Mouse (Mus musculus): ENCODE data around the gene Jph3. TPM values are rescaled to one million over a fixed set of nuclear protein-coding genes. Genes with fewer than 3 reads are reported as not detected.

Jph3 gene
- polyA plus RNA-seq, 1 experiment from 2014 or later, result 84.2 TPM

DNA sequence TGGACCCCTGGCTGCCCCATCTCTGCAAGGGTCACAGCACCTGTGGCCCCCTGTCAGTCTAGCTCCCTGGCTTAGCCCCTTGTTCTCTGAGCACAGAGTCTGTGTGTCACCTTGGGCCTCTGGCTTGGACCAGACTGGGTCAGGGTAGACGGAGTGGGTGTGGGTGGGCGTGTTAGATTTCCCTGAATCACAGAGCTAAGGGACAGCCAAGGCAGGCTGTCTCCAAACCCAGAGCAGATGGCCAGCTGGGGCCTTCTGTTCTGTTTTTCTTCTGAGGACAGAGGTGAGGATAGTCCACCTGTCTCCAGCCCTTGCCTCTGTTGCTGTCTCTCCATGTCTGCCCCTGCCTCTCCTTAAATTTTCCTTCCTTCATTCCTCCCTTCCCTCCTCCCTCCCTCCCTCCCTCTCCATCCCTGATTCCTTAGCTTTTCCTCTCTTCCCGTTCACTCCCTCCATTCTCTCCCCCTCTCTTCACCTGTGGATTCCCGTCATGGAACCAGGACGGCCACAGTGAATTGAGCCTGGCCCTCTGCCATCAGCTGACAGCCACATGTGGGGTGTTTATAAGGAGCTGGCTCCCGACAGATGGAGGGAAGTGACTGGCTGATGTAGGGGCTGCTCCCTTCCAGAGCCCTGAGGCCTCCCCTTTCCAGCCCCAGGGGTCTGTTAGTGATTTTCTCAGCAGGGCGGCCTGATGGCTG is 33.7 kb downstream of the Jph3 start:
- no peaks in the 10 kb centered on the region for H3K9me3 ChIP-seq (ENCODE audit: control insufficient read depth, low read length)
- H3K4me1 ChIP-seq (ENCODE audit: control insufficient read depth, insufficient read depth, low read length), result no peaks in the 10 kb centered on the region
- WGBS, result 37% methylated on average over 7 of the region's 7 CpGs
- H3K9ac ChIP-seq (replicated peaks; ENCODE audit: low read depth, low read length), result no peak overlapping the region
- no peak overlapping the region for H3K27ac ChIP-seq (ENCODE audit: low read depth, low read length)
- no peaks in the 10 kb centered on the region for H3K27me3 ChIP-seq (ENCODE audit: control insufficient read depth, insufficient read depth, low read length)
- H3K4me2 ChIP-seq (ENCODE audit: low read depth, low read length), result no peak overlapping the region
- no peaks in the 10 kb centered on the region for H3K36me3 ChIP-seq (ENCODE audit: control insufficient read depth, insufficient read depth, low read length)
- no peak overlapping the region for H3K4me3 ChIP-seq (ENCODE audit: low read depth, low read length)
- peak; percentile 69; the same call in 1 of the 2 replicates for ATAC-seq (ENCODE audit: low read depth)

DNA sequence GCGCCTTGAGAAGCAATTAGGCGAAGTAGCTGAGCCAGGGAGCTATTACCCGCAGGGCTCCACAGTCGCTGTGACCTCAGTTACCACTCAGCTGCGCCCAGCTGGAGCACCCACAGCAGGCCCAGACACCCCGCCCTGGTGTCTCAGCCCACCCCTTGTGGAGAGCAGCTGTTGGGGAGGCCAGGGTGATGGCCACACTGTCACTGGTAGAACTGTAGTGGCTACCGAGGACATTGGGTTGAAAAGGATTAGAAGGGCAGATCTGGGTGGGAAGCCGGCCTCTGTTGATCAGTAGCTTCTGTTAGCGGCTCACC is 34.2 kb downstream of the Jph3 start:
- Histone ChIP-seq H3K36me3 (ENCODE audit: control insufficient read depth, insufficient read depth, low read length) (no peaks in the 10 kb centered on the region), H3K9ac (replicated peaks; ENCODE audit: low read depth, low read length) (no peak overlapping the region), H3K4me3 (ENCODE audit: low read depth, low read length) (no peak overlapping the region), H3K27me3 (ENCODE audit: control insufficient read depth, insufficient read depth, low read length) (no peaks in the 10 kb centered on the region), H3K4me2 (ENCODE audit: low read depth, low read length) (no peak overlapping the region), H3K27ac (ENCODE audit: low read depth, low read length) (no peak overlapping the region), H3K4me1 (ENCODE audit: control insufficient read depth, insufficient read depth, low read length) (no peaks in the 10 kb centered on the region), H3K9me3 (ENCODE audit: control insufficient read depth, low read length) (no peaks in the 10 kb centered on the region)
- WGBS, result 59% methylated on average over 9 of the region's 9 CpGs
- no peak for ATAC-seq (ENCODE audit: low read depth)

DNA sequence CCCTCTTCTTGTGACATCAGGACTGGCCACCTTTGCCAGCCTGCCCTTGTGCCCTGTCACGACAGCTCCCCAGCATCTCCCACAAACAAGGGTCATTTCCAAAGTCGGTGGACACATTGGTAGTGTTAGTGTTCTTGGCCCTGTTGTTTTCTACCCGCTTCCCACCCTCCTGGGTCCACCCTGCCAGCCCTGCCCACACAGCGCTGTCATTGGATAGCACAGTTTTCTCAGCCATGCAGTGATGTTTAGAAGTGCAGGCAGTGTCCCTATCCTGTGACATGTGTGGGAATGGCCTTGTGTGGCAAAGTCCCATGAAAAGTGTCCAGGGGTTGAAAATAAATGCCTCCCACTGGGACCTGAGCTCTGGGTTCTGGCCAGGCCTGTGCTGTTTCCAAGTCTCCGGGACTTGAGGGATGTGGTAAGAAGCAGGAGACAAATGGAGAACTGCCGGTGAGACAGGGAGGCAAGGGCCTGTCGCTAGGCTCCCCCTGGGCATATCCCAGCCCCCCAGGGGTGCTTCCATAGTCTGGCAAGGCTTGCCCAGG is 36.2 kb downstream of the Jph3 start:
- ATAC-seq (ENCODE audit: low read depth), result no peak
- H3K4me2 ChIP-seq (ENCODE audit: low read depth, low read length), result no peak overlapping the region
- H3K27ac ChIP-seq (ENCODE audit: low read depth, low read length), result no peak overlapping the region
- H3K27me3 ChIP-seq (ENCODE audit: control insufficient read depth, insufficient read depth, low read length), result no peaks in the 10 kb centered on the region
- 75% methylated on average over 7 of the region's 7 CpGs for WGBS
- H3K9ac ChIP-seq (replicated peaks; ENCODE audit: low read depth, low read length), result no peak overlapping the region
- H3K4me3 ChIP-seq (ENCODE audit: low read depth, low read length), result no peak overlapping the region
- H3K36me3 ChIP-seq (ENCODE audit: control insufficient read depth, insufficient read depth, low read length), result no peaks in the 10 kb centered on the region
- no peaks in the 10 kb centered on the region for H3K4me1 ChIP-seq (ENCODE audit: control insufficient read depth, insufficient read depth, low read length)
- no peaks in the 10 kb centered on the region for H3K9me3 ChIP-seq (ENCODE audit: control insufficient read depth, low read length)

DNA sequence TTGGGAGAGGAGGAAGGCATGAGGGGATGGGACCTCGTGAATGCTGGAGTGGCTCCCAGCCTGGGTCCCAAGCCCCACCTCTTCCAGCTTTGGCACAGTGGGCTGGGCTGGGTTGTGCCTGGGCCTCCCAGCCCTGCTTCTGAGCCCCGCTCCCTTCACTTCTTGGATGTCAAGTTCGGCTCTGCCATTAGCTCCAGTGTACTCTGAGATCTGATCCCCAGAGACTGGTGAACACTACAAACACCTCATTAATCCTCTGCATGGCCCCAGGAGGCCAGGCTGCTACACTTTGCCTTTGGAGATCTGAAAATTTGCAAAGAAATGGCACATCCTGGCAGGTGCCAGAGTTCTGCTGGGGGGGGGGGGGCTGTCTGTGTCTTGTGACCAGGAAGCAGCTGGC is 39.7 kb downstream of the Jph3 start:
- Histone ChIP-seq H3K36me3 (ENCODE audit: control insufficient read depth, insufficient read depth, low read length) (no peaks in the 10 kb centered on the region), H3K4me1 (ENCODE audit: control insufficient read depth, insufficient read depth, low read length) (peaks cover 9% of the 10 kb centered on the region; the same call in 1 of the 2 replicates), H3K27me3 (ENCODE audit: control insufficient read depth, insufficient read depth, low read length) (no peaks in the 10 kb centered on the region), H3K9me3 (ENCODE audit: control insufficient read depth, low read length) (no peaks in the 10 kb centered on the region), H3K4me2 (ENCODE audit: low read depth, low read length) (no peak overlapping the region), H3K9ac (replicated peaks; ENCODE audit: low read depth, low read length) (no peak overlapping the region), H3K27ac (ENCODE audit: low read depth, low read length) (no peak overlapping the region), H3K4me3 (ENCODE audit: low read depth, low read length) (no peak overlapping the region)
- 59% methylated on average over 3 of the region's 3 CpGs for WGBS
- ATAC-seq (ENCODE audit: low read depth), result no peak

DNA sequence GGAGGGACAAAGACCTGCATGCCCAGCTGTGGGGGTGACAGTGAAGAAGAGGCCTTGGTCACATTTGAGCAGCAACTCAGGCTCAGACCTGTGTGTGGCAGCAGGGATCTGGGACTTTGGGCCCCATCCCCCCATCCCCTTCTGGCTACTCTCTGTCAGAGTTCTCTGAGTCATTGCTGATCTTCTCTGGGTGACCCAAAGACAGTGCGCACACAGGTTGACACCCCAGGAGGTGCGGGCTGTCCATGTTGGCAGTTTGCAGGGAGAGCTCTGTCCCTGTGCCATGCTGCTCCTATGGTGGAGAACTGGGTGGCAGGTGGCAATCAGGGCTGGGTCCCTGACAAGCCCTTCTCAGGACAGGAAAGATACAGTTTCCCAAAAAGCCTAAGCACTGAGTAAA is 40.2 kb downstream of the Jph3 start:
- H3K4me2 ChIP-seq (ENCODE audit: low read depth, low read length), result no peak overlapping the region
- no peak overlapping the region for H3K27ac ChIP-seq (ENCODE audit: low read depth, low read length)
- no peak for ATAC-seq (ENCODE audit: low read depth)
- no peaks in the 10 kb centered on the region for H3K27me3 ChIP-seq (ENCODE audit: control insufficient read depth, insufficient read depth, low read length)
- H3K36me3 ChIP-seq (ENCODE audit: control insufficient read depth, insufficient read depth, low read length), result no peaks in the 10 kb centered on the region
- peaks cover 9% of the 10 kb centered on the region; the same call in 1 of the 2 replicates for H3K4me1 ChIP-seq (ENCODE audit: control insufficient read depth, insufficient read depth, low read length)
- H3K4me3 ChIP-seq (ENCODE audit: low read depth, low read length), result no peak overlapping the region
- H3K9ac ChIP-seq (replicated peaks; ENCODE audit: low read depth, low read length), result no peak overlapping the region
- 98% methylated on average over 2 of the region's 2 CpGs for WGBS
- H3K9me3 ChIP-seq (ENCODE audit: control insufficient read depth, low read length), result no peaks in the 10 kb centered on the region

DNA sequence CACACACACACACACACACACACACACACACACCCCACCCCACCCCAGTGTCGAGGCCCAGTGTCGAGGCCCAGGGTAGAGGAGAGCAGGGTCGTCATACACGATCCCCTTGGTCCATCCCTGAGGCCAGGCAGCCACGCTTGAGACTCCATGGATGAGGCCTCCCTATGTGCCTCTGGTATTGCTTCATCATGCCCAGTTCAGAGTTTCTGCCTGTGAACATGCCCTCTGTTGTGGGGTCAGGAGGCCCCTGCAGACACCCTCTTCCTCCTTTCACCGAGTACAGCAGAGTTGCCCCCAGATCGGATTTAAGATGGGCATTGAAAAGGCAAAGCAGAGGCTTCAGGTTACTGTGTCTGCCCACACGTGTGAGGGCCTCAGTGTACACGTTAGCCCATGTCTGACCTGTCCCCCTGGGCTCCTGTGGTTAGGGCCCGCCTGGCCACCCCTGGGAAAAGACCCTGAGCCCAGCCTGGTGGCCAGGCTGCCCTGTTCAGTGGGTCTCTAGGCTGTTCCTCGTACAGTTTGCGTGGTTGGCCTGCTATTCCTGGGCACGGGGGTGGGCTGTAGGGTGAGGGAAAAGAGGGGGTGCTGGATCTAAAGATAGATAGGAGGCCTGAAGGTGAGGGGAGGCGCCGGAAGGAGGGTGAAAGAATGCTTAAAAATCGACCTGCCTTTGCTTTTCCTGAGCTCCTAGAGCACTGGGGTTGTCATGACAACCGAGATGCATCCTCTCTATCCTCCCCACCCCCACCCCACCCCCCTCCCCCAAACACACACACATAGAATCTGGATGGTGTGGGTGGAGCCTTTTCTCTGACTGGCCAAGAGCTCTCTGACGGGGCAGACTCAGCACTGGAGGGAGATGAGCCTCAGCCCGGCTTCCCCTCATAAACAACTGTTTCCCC is 41.7 kb downstream of the Jph3 start:
- Histone ChIP-seq H3K36me3 (ENCODE audit: control insufficient read depth, insufficient read depth, low read length) (no peaks in the 10 kb centered on the region), H3K4me1 (ENCODE audit: control insufficient read depth, insufficient read depth, low read length) (peaks cover 9% of the 10 kb centered on the region; the same call in 1 of the 2 replicates), H3K9ac (replicated peaks; ENCODE audit: low read depth, low read length) (0 out of 2 replicates have a peak overlapping the region, but pooled peaks have one; percentile 16), H3K4me3 (ENCODE audit: low read depth, low read length) (no peak overlapping the region), H3K9me3 (ENCODE audit: control insufficient read depth, low read length) (no peaks in the 10 kb centered on the region), H3K27me3 (ENCODE audit: control insufficient read depth, insufficient read depth, low read length) (no peaks in the 10 kb centered on the region), H3K27ac (ENCODE audit: low read depth, low read length) (no peak overlapping the region), H3K4me2 (ENCODE audit: low read depth, low read length) (no peak overlapping the region)
- 29% methylated on average over 19 of the region's 19 CpGs for WGBS
- ATAC-seq (ENCODE audit: low read depth), result peak; percentile 57

DNA sequence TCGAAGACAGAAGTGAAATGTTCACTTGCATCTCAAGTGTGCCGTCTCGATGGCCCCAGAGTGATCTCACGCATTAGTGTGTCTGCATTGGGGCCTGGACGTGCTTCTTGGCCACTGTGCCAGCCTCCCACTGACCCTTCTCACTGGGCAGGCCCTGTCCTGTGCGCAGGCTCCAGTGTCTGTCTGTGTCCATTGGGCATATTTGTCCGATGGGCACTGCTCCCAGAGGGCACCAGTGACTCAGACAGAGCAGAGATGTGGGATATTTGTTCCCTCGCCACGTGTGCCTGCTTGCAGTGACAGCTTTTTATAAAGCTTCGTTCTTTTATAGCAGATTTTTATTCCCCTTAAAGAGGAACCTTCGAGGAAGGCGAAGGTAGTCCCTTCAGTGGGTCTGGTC is 44.5 kb downstream of the Jph3 start:
- no peak for ATAC-seq (ENCODE audit: low read depth)
- no peak overlapping the region for H3K4me2 ChIP-seq (ENCODE audit: low read depth, low read length)
- WGBS, result 89% methylated on average over 12 of the region's 12 CpGs

DNA sequence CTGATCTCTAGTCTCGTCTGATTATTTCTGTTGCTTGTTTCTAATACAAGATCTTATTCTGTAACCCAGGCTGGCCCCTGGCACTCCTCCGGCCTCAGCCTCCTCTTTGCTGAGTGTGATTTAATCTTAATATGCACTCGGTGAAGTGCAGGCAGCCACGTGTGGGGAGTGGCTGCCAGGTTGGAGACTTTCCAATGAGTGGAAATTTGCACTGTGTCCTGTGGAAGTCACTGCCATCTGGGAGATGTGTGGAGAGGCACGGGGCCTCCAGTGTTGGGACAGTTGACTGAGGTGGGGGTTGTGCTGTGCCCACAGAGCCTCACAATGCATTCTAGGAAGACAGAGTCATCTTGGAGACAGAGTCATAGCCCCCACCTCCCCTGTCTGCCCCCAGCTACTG is 53.1 kb downstream of the Jph3 start:
- H3K4me3 ChIP-seq (ENCODE audit: low read depth, low read length), result no peak overlapping the region
- no peak overlapping the region for H3K27ac ChIP-seq (ENCODE audit: low read depth, low read length)
- H3K4me1 ChIP-seq (ENCODE audit: control insufficient read depth, insufficient read depth, low read length), result no peaks in the 10 kb centered on the region
- ATAC-seq (ENCODE audit: low read depth), result no peak
- WGBS, result 83% methylated on average over 5 of the region's 5 CpGs
- no peaks in the 10 kb centered on the region; the same call in 1 of the 2 replicates for H3K36me3 ChIP-seq (ENCODE audit: control insufficient read depth, insufficient read depth, low read length)
- H3K9me3 ChIP-seq (ENCODE audit: control insufficient read depth, low read length), result no peaks in the 10 kb centered on the region
- H3K4me2 ChIP-seq (ENCODE audit: low read depth, low read length), result no peak overlapping the region
- no peak overlapping the region for H3K9ac ChIP-seq (replicated peaks; ENCODE audit: low read depth, low read length)
- H3K27me3 ChIP-seq (ENCODE audit: control insufficient read depth, insufficient read depth, low read length), result no peaks in the 10 kb centered on the region

More for the DNA sequence above, 44.5 kb downstream of the Jph3 start:
- Histone ChIP-seq H3K9ac (replicated peaks; ENCODE audit: low read depth, low read length) (no peak overlapping the region), H3K27ac (ENCODE audit: low read depth, low read length) (no peak overlapping the region), H3K4me1 (ENCODE audit: control insufficient read depth, insufficient read depth, low read length) (peaks cover 9% of the 10 kb centered on the region; the same call in 1 of the 2 replicates), H3K36me3 (ENCODE audit: control insufficient read depth, insufficient read depth, low read length) (no peaks in the 10 kb centered on the region), H3K9me3 (ENCODE audit: control insufficient read depth, low read length) (no peaks in the 10 kb centered on the region), H3K27me3 (ENCODE audit: control insufficient read depth, insufficient read depth, low read length) (no peaks in the 10 kb centered on the region), H3K4me3 (ENCODE audit: low read depth, low read length) (no peak overlapping the region)

DNA sequence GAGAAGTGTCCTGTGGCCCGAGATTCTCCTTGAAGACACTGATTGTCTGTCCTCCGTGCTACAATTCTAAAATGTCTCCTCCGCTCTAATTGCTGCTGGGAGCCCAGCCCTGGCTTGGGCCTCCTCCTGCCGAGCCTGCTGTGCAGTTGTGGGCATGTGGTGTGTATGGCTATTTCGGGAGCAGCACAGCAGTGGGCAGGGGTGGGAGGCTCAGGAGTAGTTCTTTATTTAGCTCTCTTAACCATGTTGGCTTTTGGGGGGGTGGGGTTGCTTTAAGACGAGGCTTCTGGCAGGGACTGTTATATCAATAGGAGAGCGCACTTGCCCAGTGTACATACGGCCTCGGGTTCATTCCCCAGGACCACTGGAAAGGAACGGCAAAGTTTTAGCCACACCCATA is 57.1 kb downstream of the Jph3 start:
- H3K4me3 ChIP-seq (ENCODE audit: low read depth, low read length), result no peak overlapping the region
- no peak overlapping the region for H3K4me2 ChIP-seq (ENCODE audit: low read depth, low read length)
- 66% methylated on average over 10 of the region's 10 CpGs for WGBS
- H3K9ac ChIP-seq (replicated peaks; ENCODE audit: low read depth, low read length), result no peak overlapping the region
- H3K4me1 ChIP-seq (ENCODE audit: control insufficient read depth, insufficient read depth, low read length), result no peaks in the 10 kb centered on the region
- no peak overlapping the region for H3K27ac ChIP-seq (ENCODE audit: low read depth, low read length)
- no peaks in the 10 kb centered on the region for H3K9me3 ChIP-seq (ENCODE audit: control insufficient read depth, low read length)
- peaks cover 4% of the 10 kb centered on the region; the same call in 1 of the 2 replicates for H3K36me3 ChIP-seq (ENCODE audit: control insufficient read depth, insufficient read depth, low read length)
- no peaks in the 10 kb centered on the region for H3K27me3 ChIP-seq (ENCODE audit: control insufficient read depth, insufficient read depth, low read length)
- ATAC-seq (ENCODE audit: low read depth), result no peak

Measured in neural tube, embryonic 14.5 days (tissue).